Mouse (Mus musculus) bone marrow, adult 2 months (tissue): Measurements from ENCODE around the gene Mid1.
"Not testable (repeated sequence)": the region's sequence is repeated elsewhere in the genome, so short reads cannot be mapped to it uniquely, and the experiment has no call there.

ENCODE experiments used
- CTCF ChIP-seq: fragments of 200-500 bp; IDR thresholded peaks from 2 replicates; pipeline ENCODE4 v1.5.1; 2011; ENCODE audit warnings: low read length, control low read depth; ENCODE audit not compliant: control insufficient read depth, insufficient read depth
- POLR2A ChIP-seq: fragments of 200-500 bp; IDR thresholded peaks from 2 replicates; pipeline ENCODE4 v1.6.1; 2011; ENCODE audit warnings: low read depth, mild to moderate bottlenecking, control low read depth, low read length, borderline replicate concordance; ENCODE audit not compliant: control insufficient read depth

- not testable (repeated sequence) for TF ChIP-seq CTCF, POLR2A
Observed at GRCm38 (mm10) chrX:169987368-169987837, 302.4 kb downstream of the Mid1 start.
